Mouse (Mus musculus): ENCODE measurements around the gene 4930595D18Rik.

Gene 4930595D18Rik

GRCm38 (mm10) chr12:111165831-111166591 lies 18.3 kb downstream of the 4930595D18Rik start, which contains the start of gene Traf3:
Traf3 (plus strand) TSS chr12:111166370.
- peak; percentile 42 to 63 for DNase-seq (ENCODE audit: low spot score in 2 of 2)

DNA sequence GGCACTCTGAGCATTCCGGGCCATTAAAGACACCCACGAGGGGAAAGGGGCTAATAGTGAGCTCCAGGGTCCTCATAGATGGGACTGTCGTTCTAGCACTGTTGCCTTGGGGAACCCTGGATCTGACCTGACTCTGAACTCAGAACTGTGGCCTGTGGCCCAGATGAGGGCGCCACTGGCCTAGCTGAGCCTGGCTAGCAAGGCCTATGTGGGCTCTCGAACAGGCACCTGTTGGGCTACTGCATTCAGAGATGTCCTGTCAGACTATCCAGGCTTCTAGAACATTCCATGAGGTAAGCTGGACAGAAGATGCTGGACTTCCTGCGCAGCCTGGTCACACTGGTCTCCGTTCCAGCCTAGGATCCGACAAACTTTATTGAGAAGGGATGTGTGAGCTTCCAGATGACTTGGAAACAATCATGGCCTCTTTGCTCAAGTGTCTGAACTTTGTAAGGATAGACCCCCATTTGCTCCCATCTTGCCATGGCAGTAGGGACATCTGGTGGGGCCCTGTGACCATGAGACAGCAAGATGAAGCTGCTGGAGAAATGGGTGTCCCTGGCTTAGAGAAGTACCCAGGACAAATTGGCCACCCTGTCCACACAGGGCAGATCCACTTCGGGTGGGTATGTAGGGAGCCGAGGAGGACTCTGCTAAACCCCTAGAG lies 19.0 kb downstream of the 4930595D18Rik start:
- DNase-seq (ENCODE audit: low spot score in 2 of 2): no peak

DNA sequence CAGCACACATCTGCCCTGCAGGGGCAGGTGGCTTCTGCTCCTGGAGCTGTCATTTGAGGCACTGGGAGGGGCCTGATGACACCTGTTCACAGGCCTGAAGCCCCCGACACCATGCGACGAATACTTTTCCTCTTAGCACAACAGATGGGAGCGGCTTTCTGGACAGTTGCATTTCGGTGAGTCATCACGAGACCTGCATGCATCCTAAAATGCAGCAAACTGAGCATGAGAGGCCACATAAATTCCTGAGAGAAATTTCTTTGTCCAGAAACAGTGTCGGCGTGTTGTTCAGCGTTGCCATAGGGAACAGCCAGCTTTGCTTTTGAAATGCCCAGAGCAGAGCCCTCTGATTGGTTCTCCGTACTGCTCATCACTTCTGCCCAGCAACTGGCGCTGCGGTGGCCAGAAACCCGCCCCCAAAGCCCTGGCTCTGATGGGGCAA lies 20.0 kb downstream of the 4930595D18Rik start:
- peak; percentile 80 to 89 for DNase-seq (ENCODE audit: low spot score in 2 of 2)

DNA sequence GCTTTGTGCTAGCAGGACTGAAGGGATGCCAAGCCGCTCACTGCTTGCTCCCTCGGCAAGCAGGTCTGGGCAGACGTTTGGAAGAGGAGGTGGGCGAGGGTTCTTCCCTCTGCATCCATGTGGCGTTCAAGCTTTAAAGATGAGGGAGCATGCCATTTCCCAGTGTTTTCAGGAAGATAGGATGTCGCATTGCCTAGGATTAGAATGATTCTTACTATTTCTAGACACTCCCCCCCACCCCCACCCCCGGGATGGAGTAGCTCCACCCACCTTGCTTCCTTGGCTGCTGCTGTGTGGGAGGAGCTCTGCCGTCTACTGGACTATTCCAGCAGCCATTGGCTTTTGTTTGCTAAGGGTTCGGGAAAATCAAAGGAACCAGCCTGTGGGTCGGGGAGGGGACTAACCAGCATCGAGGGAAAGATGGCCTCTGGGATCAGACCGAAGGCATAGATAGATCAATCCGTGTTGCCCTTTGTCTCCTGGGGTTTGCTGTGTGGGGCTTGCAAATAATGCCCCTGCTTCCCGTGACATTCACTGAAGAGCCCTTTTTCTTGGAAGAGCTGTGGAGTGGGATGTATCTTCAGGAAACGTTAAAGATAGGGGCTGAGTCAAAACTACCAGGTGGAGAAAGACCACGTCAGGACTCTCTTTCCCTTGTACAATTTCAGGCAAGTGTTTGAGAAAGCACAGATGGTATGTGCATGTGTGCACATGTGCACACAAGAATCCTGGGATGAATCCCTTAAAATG lies 21.8 kb downstream of the 4930595D18Rik start:
- no peak for DNase-seq (ENCODE audit: low spot score in 2 of 2)

DNA sequence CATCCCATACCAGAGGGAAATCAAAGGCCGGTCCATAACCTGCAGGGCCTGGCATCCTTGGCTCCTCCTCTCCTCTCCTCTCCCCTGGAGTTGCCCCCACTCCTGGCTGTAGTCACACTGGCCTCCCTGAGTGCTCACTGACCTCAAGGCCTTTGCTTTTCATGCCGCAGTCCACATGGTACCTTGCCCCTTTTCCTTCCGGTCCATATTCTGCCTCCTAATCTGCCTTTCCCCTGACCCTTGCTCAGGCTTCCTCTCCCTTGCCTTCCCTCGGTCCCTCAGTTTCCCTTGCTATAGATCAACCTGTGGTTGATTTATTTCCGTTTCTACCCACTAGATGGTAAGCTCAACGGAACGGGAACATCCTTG lies 22.4 kb downstream of the 4930595D18Rik start:
- no peak for DNase-seq (ENCODE audit: low spot score in 2 of 2)

DNA sequence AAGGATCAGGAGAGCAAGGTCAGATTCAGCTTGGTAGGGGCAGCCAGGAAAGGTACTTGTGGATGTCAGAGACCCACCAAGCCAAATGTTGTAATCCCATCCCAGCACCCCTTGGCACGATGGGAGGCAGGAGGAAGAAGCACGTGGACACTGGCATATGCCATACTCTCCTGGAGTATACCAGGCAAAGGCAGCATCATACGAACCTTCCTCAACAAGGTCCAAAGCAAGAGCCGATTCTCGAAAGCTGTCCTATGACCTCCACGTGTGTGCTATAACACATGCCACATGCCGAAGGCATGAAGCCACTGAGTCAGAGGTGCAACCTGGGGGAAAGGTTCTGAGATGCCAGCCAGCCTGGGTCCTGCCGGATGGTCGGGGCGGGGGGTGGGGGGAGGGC lies 23.4 kb downstream of the 4930595D18Rik start:
- no peak for DNase-seq (ENCODE audit: low spot score in 2 of 2)

DNA sequence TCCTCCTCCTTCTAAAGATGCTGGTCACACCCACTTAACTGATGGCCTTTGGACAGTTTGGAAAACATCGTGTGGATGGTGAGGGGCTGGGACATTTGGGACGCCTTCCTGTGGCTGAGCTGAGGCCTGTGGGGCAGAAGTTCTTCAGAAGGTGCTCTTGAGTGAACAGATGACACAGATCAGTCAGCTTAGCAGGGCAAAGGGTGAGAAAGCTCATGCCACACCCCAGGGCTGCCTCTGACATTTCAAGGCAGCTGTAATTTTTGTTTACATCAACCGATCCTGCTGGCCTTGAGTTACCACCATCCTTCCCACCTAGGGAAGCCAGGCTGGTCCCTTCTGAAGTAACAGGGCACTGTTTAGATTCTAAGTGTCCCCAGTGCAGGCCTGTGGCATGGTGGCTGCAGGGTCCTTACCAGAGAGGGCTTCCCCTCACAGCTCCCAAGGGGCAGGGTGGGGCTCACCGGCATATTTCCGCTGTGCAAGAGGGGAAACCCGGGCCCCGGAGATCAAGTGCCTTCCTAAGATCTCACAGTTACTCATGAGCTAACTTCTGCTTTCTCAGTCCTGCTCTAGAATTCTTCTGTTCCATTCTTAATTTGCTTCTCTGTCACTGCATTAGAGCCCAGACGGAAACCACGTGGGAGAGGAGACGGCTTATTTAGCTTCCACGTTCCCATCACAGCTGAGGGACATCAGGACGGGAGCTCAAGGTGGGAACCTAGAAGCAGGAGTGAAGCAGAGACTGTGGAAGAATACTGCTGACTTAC lies 24.4 kb downstream of the 4930595D18Rik start:
- no peak for DNase-seq (ENCODE audit: low spot score in 2 of 2)

DNA sequence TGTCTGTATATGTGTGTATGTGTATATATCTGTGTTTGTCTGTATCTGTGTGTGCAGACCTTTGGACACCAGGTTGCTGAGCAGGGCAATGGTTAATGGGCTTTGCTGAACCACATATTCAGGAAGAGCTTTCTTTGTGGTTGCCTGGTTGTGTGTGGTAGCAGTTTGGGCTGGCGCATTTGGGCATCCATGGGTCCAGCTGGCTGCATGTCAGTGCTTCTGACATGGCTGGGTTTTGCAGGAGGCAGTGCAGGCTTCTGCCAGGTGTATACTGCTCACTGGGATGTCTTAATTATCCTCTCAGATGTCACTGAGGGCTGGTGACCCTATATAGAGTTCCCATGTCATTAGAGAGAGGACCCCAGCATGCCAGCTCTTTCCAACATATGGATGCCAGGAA lies 28.5 kb downstream of the 4930595D18Rik start:
- DNase-seq (ENCODE audit: low spot score in 2 of 2): no peak

DNA sequence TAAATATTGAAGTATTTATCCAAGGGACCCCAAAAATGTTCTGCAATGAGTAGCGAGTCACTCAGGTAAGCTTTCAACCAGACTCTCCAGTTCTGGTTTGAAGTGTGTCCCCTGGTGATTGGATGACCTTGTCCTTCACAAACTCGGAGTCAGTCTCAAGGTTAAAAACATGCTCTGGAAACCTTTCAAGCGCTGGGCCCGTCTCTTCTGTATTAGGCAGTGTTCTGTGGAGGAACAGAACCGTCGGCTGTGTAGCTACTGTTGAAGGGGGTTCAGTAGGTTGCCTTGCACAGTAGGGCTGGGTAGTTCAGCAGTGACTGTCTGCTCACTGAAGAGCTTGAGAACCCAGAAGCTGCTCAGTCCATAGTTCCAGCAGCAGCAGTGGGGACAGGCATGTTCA lies 29.6 kb downstream of the 4930595D18Rik start:
- DNase-seq (ENCODE audit: low spot score in 2 of 2): no peak

DNA sequence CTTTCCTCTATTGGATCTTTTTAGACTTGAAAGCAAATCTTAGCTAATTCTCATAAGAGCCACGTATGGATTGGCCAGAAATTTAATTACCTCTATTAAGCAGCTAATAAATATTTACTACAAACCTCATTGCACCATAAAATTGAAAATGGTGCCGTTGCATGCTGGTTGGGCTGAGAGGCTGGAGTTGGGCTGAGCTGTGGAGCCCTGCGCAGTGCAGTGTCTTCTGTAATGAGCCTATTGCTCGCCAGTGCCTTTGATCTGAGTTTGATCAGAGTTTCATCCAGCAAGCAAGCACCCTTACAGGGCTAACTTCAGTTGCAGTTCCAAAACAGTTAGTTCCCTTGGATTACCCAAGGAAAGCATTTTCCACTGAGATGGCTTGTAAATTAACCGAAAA lies 30.3 kb downstream of the 4930595D18Rik start:
- DNase-seq (ENCODE audit: low spot score in 2 of 2): no peak

- DNase-seq (ENCODE audit: low spot score in 2 of 2): no peak
Measured at GRCm38 (mm10) chr12:111152981-111153710, 31.1 kb downstream of the 4930595D18Rik start.

GRCm38 (mm10) chr12:111152579-111152978 lies 31.7 kb downstream of the 4930595D18Rik start:
- no peak for DNase-seq (ENCODE audit: low spot score in 2 of 2)

GRCm38 (mm10) chr12:111151422-111152156 lies 32.7 kb downstream of the 4930595D18Rik start:
- DNase-seq (ENCODE audit: low spot score in 2 of 2): no peak

GRCm38 (mm10) chr12:111150236-111150596 lies 34.1 kb downstream of the 4930595D18Rik start:
- no peak for DNase-seq (ENCODE audit: low spot score in 2 of 2)

DNA sequence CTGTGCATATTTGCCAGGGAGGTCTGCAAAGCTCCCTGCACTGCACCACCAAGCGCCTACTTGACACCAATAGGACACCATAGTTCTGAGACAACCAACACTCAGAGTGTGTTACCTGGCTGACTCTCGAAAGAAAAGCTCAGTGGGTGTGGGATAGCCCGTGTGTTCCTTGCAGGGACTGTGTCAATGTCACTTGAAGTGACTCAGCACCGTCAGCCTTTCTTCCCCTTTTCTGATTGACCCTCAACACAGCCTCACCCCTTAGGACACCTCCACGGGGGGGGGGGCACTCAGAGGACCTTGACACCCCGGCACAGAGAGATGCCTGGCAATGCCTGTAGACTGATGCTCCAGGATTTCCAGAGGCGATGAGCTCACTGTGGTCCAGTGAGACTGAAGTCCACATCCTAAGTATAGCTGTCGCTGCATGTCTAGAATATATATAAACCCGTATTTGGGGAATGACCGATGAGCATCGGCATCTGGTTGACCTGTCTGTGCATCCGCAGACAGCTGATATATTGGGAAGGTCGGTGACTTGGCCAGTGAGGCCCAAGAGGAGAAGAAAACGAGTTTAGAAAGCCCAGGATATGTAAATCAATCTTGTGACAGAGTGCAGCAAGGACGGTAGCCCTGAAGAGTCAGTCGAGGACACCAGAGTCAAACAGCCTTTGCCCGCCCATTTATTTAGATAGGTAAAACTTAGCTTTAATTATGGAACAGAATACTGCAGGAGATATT lies 34.6 kb downstream of the 4930595D18Rik start:
- DNase-seq (ENCODE audit: low spot score in 2 of 2): no peak

DNA sequence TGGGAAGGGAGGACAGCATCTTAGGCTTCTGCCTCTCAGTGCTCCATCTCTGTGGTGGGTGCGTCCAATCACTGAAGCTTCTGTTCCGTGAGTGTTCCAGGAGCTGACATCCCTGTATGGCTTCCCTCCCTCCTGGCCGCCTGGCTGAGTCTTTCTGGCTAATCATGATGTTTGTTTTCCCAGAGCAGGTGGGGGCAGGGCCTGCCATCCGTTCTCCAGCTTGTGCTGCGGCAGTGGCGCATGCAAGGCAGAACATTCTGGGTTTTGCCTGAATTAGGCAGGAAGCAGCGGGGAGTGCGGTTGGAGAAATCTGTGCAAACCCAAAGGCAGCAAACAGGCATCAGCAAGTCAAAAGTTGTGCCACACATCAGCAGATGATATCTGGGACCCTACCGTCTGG lies 39.0 kb downstream of the 4930595D18Rik start:
- no peak for DNase-seq (ENCODE audit: low spot score in 2 of 2)

- no peak for DNase-seq (ENCODE audit: low spot score in 2 of 2)
Measured at GRCm38 (mm10) chr12:111144598-111144997, 39.7 kb downstream of the 4930595D18Rik start.

DNA sequence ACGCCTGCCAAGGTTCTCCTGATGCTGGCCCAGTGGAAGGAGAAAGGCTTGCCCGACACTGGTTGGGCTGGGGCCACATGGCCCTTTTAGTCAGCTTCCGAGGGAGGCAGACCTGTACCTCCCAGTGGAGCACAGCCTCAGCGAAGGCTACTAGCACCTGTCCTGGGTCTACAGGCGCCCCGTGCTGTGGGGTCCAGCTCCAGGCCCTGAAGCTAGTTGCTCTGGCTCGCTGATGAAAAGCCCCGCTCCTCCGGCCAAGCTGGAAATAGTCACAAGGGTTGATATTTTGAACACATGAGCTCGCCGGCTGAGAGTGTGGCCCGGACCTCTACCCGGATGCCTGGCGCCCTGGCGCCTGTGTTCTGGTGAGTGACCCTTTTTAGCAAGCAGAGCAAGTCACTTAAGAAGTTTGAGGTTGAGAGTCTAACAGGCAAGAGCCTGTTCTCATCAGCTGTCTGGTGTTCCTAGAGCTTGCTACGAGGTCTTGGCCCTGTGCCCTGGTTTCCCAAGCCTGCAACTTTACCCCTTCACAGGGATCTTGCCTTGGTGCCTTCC lies 40.7 kb downstream of the 4930595D18Rik start:
- no peak for DNase-seq (ENCODE audit: low spot score in 2 of 2)

DNA sequence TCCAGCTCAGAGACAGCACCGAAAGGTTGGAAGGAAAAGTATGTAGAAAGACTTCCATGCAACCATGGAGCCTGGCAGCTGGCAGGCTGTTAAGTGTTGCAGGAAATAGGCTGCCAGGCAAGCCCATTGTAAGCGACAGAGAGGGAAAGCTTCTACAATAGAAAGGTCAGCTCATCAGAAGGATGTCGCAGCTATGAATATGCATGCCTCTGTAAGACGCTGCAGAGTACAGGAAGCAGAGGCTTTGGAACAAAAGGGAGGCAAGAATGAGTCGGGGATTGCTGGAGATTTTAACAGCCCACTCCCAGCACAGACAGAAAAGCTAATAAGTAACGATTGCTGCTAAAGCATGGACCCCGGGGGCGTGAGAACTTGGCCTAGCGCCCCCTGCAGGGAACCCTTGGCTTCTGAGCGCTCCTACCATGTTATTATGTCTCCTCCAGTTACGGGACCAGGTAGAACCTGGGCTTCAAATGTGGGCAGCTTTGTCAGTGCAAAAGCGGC lies 41.2 kb downstream of the 4930595D18Rik start:
- no peak for DNase-seq (ENCODE audit: low spot score in 2 of 2)
